Mouse (Mus musculus): ENCODE measurements around the gene Edem3.

- TF ChIP-seq GATA1 (IDR thresholded peaks at IDR 0.05; ENCODE audit: borderline replicate concordance, low read length): no peak
- no peak for TF ChIP-seq FLI1 (IDR thresholded peaks at IDR 0.05; ENCODE audit: low read length)
Observed at GRCm38 (mm10) chr1:151855561-151855960, 100.4 kb downstream of the Edem3 start.
